Mouse (Mus musculus): ENCODE results near the gene Bcl6b.

DNA sequence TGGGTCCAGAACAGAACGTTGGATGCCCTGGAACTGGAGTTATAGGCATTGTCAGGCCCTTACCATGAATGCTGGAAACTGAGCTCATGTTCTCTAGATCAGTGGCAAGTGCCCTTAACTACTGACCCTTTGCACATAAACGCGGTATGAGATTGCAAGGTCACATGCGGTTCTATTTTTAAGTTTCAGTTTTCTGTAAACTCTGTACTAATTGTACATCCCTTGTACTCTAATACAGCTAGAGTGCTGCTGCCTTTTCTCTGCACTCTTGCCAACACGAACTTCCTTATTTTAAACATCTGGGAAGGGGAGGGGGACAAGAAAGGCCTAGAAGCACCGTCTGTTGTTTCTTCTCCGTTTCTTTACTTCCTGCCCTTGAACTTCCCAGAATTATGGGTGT, 44.5 kb downstream of the Bcl6b start:
- TF ChIP-seq GATA1 (IDR thresholded peaks at IDR 0.05; ENCODE audit: borderline replicate concordance, low read length) (no peak), FLI1 (IDR thresholded peaks at IDR 0.05; ENCODE audit: low read length) (no peak)
